Mouse (Mus musculus): Measurements from ENCODE around the gene Cep57l1. TPM values are rescaled to one million over a fixed set of nuclear protein-coding genes. Genes with fewer than 3 reads are reported as not detected.

Cep57l1 gene
- polyA plus RNA-seq, 1 experiment from 2014 or later = 6.3 TPM

DNA sequence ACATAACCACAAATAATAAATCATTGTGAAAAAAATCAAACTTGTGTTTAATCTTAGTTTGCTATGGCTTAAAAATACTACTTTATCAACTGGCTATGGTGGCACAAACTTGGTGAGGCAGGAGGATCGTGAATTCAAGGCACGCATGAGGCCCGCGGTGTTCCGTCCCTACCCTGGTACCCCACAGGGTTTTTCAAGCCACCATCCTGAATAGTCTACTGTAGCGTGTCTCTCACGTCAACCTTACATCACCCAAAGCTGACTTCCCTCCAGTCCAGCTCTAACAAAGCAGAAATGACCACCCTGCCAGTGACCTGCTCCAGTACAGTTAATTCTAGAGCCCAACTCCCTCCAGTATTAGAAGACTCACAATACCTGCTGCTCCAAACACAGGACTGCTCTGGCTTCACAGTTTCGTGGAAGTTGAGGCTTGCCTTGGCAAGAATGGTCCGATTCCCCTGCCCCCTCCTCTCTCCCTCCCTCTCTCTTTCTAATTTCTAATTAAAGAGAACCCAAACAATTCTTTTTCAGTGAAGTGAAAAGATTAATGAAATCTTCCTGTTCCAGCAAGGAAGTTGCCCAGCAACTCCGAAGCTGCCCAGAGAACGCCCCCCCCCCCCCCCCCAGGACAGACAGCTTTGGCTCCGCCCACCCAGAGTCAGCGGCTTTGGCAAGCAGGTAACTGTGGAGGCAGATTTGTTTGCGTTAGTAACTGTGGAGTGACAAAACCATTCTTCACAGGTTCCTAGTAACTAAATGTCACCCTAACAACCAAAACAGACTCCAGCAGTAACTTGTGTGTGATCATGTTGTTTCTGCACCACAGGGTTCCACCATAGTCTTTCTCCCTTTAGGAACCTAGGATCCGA is 93.4 kb downstream of the Cep57l1 start, which contains the start of gene Ccdc162:
Ccdc162 (minus strand) TSS at position 606 of the 869 bp plus-strand sequence.
- TF ChIP-seq EP300 (IDR thresholded peaks at IDR 0.05) = no peak
- no peak for TF ChIP-seq CTCF (IDR thresholded peaks at IDR 0.05)
- Histone ChIP-seq H3K4me1 (ENCODE audit: insufficient read depth, low read depth, low read length) (no peaks in the 10 kb centered on the region), H3K27me3 (replicated peaks; ENCODE audit: insufficient read depth, low read length) (no peaks in the 10 kb centered on the region), H3K9ac (replicated peaks; ENCODE audit: low read depth) (no peak within 1 kb of the TSS), H3K27ac (ENCODE audit: low read length) (no peak within 1 kb of the TSS), H3K4me3 (ENCODE audit: low read depth, low read length) (no peak within 1 kb of the TSS), H3K36me3 (ENCODE audit: insufficient read depth, low read length) (no peaks in the 10 kb centered on the region), H3K4me2 (replicated peaks; ENCODE audit: low read depth, low read length) (peak within 1 kb of the TSS; percentile 20; the same call in 1 of the 2 replicates), H3K9me3 (ENCODE audit: low read length) (no peaks in the 10 kb centered on the region)
- WGBS = 54% methylated on average over 15 of the region's 15 CpGs
- ATAC-seq = peak; percentile 65
- peak; percentile 82 for DNase-seq (ENCODE audit: low spot score)

- no peaks in the 10 kb centered on the region for H3K27me3 ChIP-seq (replicated peaks; ENCODE audit: insufficient read depth, low read length)
- 87% methylated on average over 14 of the region's 14 CpGs for WGBS
- no peak overlapping the region for H3K4me2 ChIP-seq (replicated peaks; ENCODE audit: low read depth, low read length)
- no peaks in the 10 kb centered on the region for H3K9me3 ChIP-seq (ENCODE audit: low read length)
- H3K9ac ChIP-seq (replicated peaks; ENCODE audit: low read depth) = no peak overlapping the region
- H3K4me3 ChIP-seq (ENCODE audit: low read depth, low read length) = no peak overlapping the region
- TF ChIP-seq EP300 (IDR thresholded peaks at IDR 0.05) (no peak), CTCF (IDR thresholded peaks at IDR 0.05) (no peak)
- H3K36me3 ChIP-seq (ENCODE audit: insufficient read depth, low read length) = no peaks in the 10 kb centered on the region
- no peak for DNase-seq (ENCODE audit: low spot score)
- H3K27ac ChIP-seq (ENCODE audit: low read length) = no peak overlapping the region
- H3K4me1 ChIP-seq (ENCODE audit: insufficient read depth, low read depth, low read length) = no peaks in the 10 kb centered on the region
- no peak for ATAC-seq
Measured at GRCm38 (mm10) chr10:41715557-41715956, 94.1 kb downstream of the Cep57l1 start.

DNA sequence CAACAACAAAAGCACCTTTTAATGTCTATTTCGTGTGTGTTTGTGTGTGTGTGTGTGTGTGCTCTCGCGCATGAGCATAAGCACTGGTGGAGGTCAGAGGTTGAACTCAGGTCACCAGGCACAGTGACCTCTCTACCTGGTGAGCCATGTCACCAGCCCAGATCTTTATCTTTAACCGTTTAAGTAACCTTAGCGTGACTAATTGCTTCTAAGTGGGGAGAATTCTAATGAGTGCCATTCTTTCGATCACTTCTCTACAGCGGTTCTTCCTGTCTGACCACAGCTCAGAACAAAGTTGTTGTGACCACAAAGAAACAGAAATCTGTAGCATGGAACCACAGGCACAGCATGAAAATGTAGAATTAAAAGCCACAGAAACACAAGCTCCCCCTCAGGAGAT is 98.2 kb downstream of the Cep57l1 start:
- no peaks in the 10 kb centered on the region for H3K9me3 ChIP-seq (ENCODE audit: low read length)
- DNase-seq (ENCODE audit: low spot score) = no peak
- no peaks in the 10 kb centered on the region for H3K27me3 ChIP-seq (replicated peaks; ENCODE audit: insufficient read depth, low read length)
- H3K9ac ChIP-seq (replicated peaks; ENCODE audit: low read depth) = no peak overlapping the region
- no peaks in the 10 kb centered on the region for H3K4me1 ChIP-seq (ENCODE audit: insufficient read depth, low read depth, low read length)
- no peak for TF ChIP-seq EP300 (IDR thresholded peaks at IDR 0.05)
- no peak for TF ChIP-seq CTCF (IDR thresholded peaks at IDR 0.05)
- H3K4me3 ChIP-seq (ENCODE audit: low read depth, low read length) = no peak overlapping the region
- no peak overlapping the region for H3K27ac ChIP-seq (ENCODE audit: low read length)
- WGBS = 78% methylated on average over 7 of the region's 7 CpGs
- H3K36me3 ChIP-seq (ENCODE audit: insufficient read depth, low read length) = no peaks in the 10 kb centered on the region
- ATAC-seq = no peak
- no peak overlapping the region for H3K4me2 ChIP-seq (replicated peaks; ENCODE audit: low read depth, low read length)

GRCm38 (mm10) chr10:41710773-41711172 is 98.9 kb downstream of the Cep57l1 start:
- no peaks in the 10 kb centered on the region for H3K36me3 ChIP-seq (ENCODE audit: insufficient read depth, low read length)
- no peak overlapping the region for H3K4me3 ChIP-seq (ENCODE audit: low read depth, low read length)
- no peak overlapping the region for H3K4me2 ChIP-seq (replicated peaks; ENCODE audit: low read depth, low read length)
- H3K27me3 ChIP-seq (replicated peaks; ENCODE audit: insufficient read depth, low read length) = no peaks in the 10 kb centered on the region
- H3K9me3 ChIP-seq (ENCODE audit: low read length) = no peaks in the 10 kb centered on the region
- ATAC-seq = no peak
- no peak for TF ChIP-seq EP300 (IDR thresholded peaks at IDR 0.05)
- TF ChIP-seq CTCF (IDR thresholded peaks at IDR 0.05) = no peak
- H3K4me1 ChIP-seq (ENCODE audit: insufficient read depth, low read depth, low read length) = no peaks in the 10 kb centered on the region
- H3K27ac ChIP-seq (ENCODE audit: low read length) = no peak overlapping the region
- H3K9ac ChIP-seq (replicated peaks; ENCODE audit: low read depth) = no peak overlapping the region
- whole genome bisulfite sequencing = 59% methylated on average over 8 of the region's 8 CpGs
- DNase-seq (ENCODE audit: low spot score) = no peak

- H3K27ac ChIP-seq (ENCODE audit: low read length) = no peak overlapping the region
- no peaks in the 10 kb centered on the region for H3K27me3 ChIP-seq (replicated peaks; ENCODE audit: insufficient read depth, low read length)
- TF ChIP-seq EP300 (IDR thresholded peaks at IDR 0.05) (no peak), CTCF (IDR thresholded peaks at IDR 0.05) (no peak)
- H3K9ac ChIP-seq (replicated peaks; ENCODE audit: low read depth) = no peak overlapping the region
- DNase-seq (ENCODE audit: low spot score) (no peak), ATAC-seq (no peak)
- no peaks in the 10 kb centered on the region for H3K36me3 ChIP-seq (ENCODE audit: insufficient read depth, low read length)
- WGBS = 76% methylated on average over 8 of the region's 8 CpGs
- H3K4me3 ChIP-seq (ENCODE audit: low read depth, low read length) = no peak overlapping the region
- H3K4me1 ChIP-seq (ENCODE audit: insufficient read depth, low read depth, low read length) = no peaks in the 10 kb centered on the region
- no peaks in the 10 kb centered on the region for H3K9me3 ChIP-seq (ENCODE audit: low read length)
- H3K4me2 ChIP-seq (replicated peaks; ENCODE audit: low read depth, low read length) = no peak overlapping the region
Measured at GRCm38 (mm10) chr10:41709341-41709740, 100.3 kb downstream of the Cep57l1 start.

GRCm38 (mm10) chr10:41699669-41700068 is 110.0 kb downstream of the Cep57l1 start:
- H3K4me2 ChIP-seq (replicated peaks; ENCODE audit: low read depth, low read length) = no peak overlapping the region
- no peaks in the 10 kb centered on the region for H3K9me3 ChIP-seq (ENCODE audit: low read length)
- no peaks in the 10 kb centered on the region for H3K36me3 ChIP-seq (ENCODE audit: insufficient read depth, low read length)
- no peak for TF ChIP-seq EP300 (IDR thresholded peaks at IDR 0.05)
- TF ChIP-seq CTCF (IDR thresholded peaks at IDR 0.05) = no peak
- H3K9ac ChIP-seq (replicated peaks; ENCODE audit: low read depth) = no peak overlapping the region
- no peak for DNase-seq (ENCODE audit: low spot score)
- ATAC-seq = no peak
- 73% methylated on average over 5 of the region's 5 CpGs for WGBS
- no peaks in the 10 kb centered on the region for H3K4me1 ChIP-seq (ENCODE audit: insufficient read depth, low read depth, low read length)
- no peaks in the 10 kb centered on the region for H3K27me3 ChIP-seq (replicated peaks; ENCODE audit: insufficient read depth, low read length)
- H3K27ac ChIP-seq (ENCODE audit: low read length) = no peak overlapping the region
- H3K4me3 ChIP-seq (ENCODE audit: low read depth, low read length) = no peak overlapping the region

Measured in lung, postnatal 0 days (tissue).